Mouse (Mus musculus) large intestine, adult 2 months (tissue): ENCODE results near the gene Hnmt. TPM values are rescaled to one million over a fixed set of nuclear protein-coding genes. Genes with fewer than 3 reads are reported as not detected.
"Not testable (repeated sequence)": the region's sequence is repeated elsewhere in the genome, so short reads cannot be mapped to it uniquely, and the experiment has no call there.

ENCODE experiments used
- DNase-seq: peaks from one replicate; pipeline ENCODE4 v3.0.0-alpha.2; 2012; ENCODE audit warnings: low read depth, low spot score
- WGBS: fragments of 180-500 bp; shearing (Covaris S2); methylation state at CpG from one replicate; pipeline ENCODE4 v1.1.7; 2018; 5-methylcytosine and 5-hydroxymethylcytosine counted together
- polyA plus RNA-seq: library from polyadenylated mRNA; depleted of rRNA; stranded (reverse); fragments of >200 nt; gene quantifications from 2 replicates; pipeline ENCODE4 v1.2.3, GENCODE M21; 2012; rRNA removed

Gene Hnmt
- polyA plus RNA-seq = 0.32 and 0.69 TPM in 2 replicates

DNA sequence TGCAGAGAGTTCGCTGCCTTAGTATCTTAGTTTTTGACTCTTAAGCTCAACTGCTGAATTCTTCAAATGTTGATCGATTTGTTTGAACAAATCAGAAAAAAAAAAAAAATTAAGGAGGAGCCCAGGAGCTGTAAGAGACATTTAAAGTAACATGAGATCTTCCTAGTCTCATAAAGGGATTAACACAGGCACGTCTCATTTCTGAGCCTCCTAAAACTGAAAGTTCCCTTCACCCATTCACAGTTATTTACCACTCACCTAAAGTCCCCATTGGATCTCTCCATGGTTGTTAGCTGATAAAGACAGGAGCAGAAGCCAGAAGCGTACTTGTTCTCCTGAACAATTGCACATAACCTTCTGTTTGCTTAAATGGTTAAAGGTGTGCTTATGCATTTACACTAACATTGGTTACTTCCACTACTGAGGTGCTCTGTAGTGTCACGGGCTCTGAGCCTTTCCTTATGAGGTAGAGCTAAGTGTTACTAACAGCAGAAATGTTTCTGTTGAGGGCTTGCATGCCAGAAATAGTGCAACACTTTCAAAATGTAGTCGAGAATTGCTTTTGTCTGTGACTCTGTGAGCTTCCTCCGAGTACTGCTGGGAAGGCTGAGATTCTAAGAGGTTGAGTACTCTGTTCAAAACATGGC, at the start of gene Hnmt:
Gene Hnmt (minus strand): TSS at position 51 of the 647 bp plus-strand sequence.
- DNase-seq = peak; percentile 3
- WGBS = 13% methylated on average over 7 of the region's 7 CpGs

DNA sequence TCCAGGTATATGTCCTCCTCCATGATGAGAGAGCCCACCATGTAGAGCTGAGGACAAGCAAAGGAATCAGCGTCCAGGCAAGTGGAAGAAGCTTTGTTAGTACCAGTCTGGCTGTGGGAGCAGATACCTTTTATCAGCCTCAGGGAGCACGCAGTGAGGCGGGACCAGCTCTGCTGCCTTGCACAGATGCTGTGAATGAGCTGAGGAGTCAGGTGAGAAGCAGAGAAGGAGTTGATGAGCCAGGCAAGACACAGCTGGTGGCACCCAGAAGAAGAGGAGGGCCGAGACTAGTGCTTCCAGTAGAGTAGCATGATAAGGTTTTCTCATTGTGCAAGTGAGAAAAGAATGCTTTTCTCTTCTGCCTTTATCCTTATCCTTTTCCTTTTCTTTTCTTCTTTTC, 47.3 kb upstream of the Hnmt start, which contains the start of gene Tbpl2:
Gene Tbpl2 (minus strand): TSS at position 101 of the 400 bp plus-strand sequence.
- DNase-seq = no peak
- WGBS = 76% methylated on average over 4 of the region's 4 CpGs

DNA sequence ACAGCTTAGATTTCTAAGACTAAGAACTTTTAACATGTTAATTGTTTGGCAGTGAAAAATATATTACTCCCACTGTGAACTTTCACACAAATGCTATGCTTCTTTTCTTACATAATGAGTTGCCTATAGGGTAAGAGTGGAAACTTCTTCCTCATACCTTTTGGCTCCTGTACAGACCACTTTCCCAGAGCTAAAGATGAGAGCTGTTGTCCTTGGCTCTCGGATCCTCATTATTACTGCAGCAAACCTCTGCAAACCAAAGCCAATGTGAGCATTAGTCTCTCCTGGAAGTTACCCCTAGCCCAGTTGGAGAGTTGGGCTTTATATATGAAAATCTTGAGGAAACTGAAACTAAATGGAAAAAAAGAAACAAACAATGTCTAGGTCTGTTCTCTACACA, 41.7 kb upstream of the Hnmt start:
- WGBS = 29% methylated on average over 1 of the region's 1 CpGs
- no peak for DNase-seq

DNA sequence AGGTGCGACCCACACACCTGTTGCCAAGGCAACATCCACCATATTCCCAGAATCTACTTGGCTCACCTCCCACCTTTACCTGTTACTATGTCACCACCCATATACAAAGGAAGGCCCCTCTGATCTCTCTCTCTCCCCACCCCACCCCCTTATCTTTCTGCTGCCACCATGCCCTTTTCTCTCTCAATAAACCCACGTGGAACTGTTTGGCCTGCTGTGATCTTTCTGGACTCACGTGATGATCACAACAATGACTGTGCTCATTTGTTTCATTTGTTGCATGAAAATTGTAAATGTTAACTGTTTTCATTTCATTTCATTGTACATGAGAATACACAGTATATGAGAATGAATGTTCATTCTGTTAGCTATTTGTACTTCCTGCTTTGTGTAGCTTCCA, 1.3 kb upstream of the Hnmt start:
- 73% methylated on average over 3 of the region's 3 CpGs for WGBS
- DNase-seq = no peak

DNA sequence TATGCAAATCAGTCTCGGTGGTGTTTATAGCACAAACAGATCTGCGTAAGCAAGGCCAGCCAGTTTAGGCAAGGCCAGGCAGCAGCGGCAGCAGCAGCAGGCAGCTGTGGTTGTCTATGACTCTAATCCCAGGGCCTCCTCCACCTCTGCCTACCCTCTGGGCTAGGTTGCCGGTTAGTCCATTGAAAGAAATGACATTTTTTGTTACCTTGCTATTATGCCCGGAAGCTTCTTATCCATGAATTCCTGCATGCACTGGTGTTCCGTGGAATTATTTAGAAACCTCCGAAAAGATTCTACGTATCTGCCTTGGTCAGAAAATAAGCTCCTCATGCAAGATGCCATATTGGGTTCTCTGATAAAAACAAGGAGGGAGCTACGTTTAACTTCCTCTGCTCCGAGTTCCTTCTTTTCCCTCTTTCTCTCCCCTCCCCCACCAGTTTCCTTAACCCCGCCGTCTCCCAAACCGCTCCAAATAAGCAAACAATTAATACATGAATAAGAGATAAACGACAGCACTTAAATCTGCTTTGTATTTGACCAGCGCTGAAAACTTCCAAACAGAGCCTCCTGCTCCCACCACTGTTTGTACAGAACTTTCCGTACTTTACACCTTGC, 605 bp downstream of the Hnmt start:
- 3% methylated on average over 16 of the region's 16 CpGs for WGBS
- DNase-seq = peak; percentile 14

DNA sequence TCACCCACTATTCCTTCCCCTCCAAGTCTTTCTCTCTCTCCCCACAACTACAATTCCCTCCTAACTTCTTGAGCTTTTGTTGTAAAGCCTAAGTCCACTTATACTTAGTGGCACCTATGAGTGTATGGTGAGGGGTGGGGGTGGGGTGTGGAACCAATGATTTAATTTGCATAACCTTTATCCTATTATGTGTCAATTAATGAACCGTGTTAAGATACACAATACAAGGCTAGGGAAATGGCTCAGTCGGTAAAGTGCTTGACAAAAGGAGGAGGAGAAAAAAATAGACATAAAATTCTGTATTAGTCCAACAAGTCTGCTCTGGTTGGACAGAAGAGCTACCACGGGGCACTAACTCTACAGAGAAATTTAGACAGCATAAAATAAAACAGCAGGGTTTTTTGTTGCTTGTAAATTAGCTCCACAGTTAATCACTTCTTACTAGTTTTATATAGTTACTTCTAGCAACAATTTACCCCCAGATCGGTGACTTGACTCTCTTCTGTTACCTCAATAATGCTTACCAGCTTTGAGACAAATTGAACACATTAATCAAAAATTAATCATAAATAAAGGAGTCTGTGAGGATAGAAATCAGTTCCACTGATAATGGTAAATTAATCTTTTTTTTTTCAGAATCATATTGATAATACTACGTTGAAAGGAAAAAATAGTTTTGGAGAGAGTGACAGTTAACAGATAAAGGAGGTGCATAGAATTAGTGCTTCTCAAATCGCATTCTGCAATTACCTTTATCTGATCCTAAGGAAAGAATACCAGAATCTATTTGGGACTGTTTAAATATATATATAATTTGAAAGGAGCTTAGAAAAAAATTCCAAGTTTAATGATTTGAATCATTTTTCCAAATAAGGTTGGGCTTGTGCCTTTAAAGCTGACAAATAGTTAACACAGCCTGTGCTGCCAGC, 1.4 kb downstream of the Hnmt start:
- WGBS = 62% methylated on average over 6 of the region's 6 CpGs

DNA sequence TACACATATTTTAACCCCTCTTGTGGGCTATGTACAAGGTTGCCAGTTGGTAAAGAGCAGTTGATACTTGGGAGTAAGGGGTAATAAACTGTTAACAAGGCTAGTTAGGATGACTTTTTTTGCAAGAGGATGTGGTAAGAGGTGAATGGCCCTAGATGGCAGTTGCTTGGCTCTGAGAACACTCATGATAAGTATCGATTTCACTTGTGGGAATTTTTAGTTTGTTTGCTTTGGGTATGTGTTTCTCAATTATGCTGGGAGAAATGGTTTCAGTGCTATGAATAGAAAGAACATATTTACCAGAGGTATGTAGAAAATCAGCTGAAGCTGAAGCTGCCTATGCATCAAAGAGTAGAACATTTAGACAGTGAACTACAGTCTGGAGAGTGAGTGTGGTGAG, 6.3 kb downstream of the Hnmt start:
- 62% methylated on average over 1 of the region's 1 CpGs for WGBS
- DNase-seq = no peak

More for the DNA sequence above, 1.4 kb downstream of the Hnmt start:
- no peak for DNase-seq

DNA sequence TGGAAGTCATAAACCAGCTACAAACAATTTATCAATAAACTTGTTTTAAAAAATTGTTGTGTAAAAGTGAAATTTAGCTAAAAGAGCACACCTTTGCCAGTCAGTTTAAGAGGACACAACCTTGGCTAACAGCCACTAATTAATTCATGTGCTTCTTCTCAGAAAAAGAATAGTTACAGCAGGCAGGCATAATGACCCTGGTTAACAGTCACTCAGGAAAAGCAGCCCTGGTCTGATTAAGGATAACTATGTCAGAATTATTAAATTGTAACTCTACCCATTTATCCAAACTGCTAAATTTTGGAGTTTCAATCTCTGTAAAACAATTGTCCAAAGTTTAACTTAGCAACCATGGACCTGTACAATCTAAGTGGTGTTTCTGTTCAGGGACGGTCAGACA, 8.7 kb downstream of the Hnmt start:
- WGBS = 88% methylated on average over 1 of the region's 1 CpGs
- no peak for DNase-seq

DNA sequence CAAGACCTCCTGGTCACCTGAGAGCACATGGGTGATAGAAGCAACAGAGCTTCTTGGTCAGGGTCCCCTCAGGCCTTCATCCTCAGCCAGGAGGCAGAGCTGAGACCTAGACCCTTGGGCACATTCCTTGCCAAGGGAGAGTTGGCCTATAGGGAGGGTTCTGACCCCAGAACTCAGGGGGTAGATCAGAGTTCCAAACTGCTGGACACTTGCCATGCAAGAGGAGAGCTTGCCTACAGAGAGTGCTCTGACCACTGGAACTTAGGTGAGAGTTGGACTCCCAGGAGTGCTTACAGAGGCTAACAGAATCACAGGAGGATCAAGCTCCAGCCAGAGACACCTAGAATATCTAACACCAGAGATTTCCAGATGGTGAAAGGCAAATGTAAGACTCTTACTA, 29.8 kb downstream of the Hnmt start:
- not testable (repeated sequence) for DNase-seq

DNA sequence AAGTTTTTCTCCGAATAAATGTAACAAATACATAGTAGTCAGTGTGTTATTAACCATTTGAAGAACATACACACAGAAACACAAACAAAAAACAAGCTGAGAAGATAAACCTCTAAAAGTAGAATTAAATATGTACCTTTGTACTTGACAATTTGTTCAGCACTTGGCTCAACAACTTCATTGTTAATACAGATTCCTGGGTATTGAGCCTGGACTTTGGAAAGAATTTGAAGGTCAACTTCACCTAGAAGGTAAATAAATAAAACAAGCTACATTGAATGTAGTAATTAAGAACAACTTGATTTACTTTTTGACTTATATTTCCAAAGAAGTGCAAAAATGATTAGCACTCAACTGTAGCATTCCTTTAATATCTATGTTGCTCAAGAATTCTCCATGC, 30.2 kb downstream of the Hnmt start:
- no peak for DNase-seq
- 77% methylated on average over 1 of the region's 1 CpGs for WGBS

DNA sequence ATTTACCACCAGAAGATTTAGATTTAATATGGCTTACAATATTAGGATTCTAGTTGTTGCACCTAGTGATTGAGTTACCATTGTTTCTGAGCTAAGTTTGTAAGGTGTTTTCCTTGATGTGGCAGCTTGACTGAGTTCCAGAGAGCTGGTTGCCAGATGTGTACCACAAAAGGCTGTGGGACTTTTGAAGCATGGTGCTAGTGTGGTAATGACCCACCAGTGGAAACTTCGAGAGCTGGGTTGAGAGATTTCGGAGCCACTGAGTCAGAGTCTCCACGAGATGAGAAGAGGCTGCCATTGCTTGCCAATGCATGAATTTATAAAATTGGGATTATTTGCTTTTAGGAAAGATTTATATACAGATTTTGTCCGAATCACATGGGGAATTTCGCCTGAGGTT, 34.2 kb downstream of the Hnmt start:
- 86% methylated on average over 5 of the region's 5 CpGs for WGBS
- DNase-seq = no peak

DNA sequence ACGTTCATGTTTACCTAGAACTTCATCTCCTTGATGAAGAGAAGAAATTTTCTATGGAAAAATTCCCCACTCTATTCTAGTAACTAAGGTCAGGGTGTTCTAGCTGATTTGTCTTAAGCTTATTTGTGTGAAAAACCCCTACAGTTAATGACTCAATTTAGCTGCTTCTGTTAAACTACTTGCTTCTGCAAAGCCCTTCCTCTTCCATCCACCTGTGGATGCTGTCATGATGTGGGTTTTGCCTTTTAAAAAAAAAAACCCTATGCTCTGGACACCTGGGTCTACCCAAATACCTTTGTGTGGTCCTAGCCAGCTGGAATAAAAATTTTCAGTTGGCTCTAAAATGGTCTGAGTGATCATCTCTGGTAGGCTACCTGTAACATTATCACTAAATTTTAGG, 49.9 kb downstream of the Hnmt start:
- 43% methylated on average over 1 of the region's 1 CpGs for WGBS
- no peak for DNase-seq

DNA sequence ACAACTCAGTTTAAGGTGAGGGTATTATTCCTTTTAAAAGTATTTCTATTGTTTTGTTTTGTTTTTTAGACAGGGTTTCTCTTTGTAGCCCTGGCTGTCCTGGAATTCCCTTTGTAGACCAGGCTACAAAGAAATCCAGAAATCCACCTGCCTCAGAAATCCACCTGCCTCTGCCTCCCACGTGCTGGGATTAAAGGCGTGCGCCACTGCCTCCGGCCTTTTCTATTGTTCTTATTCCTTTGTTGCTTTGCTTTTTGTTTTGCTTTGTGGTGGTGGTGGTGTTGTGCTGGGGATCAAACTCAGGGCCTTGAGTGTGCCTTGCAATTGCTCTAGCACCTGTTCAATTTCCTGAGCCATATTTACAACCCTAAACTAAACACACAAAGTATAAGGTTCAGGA, 50.4 kb downstream of the Hnmt start:
- WGBS = 90% methylated on average over 4 of the region's 4 CpGs

DNA sequence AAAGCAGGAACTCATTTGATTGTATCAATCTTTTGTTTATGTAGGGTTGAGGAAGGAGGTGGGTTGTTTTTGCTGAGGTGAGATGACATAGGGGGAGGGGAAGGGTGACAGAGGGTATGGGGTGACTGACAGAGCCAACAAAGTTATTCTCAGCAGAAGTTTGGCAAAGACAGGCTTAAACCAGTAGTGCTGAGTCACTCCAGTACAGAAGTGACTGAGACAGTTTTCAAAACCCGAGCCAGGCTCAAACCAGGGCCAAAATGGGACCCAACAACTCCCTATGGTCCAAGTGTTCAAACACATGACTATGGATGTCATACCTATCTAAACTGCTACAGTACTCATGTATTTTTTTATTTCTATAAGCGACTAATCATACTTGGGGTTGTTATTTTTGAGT, 52.4 kb downstream of the Hnmt start:
- 62% methylated on average over 2 of the region's 2 CpGs for WGBS
- no peak for DNase-seq

More for the DNA sequence above, 50.4 kb downstream of the Hnmt start:
- no peak for DNase-seq

DNA sequence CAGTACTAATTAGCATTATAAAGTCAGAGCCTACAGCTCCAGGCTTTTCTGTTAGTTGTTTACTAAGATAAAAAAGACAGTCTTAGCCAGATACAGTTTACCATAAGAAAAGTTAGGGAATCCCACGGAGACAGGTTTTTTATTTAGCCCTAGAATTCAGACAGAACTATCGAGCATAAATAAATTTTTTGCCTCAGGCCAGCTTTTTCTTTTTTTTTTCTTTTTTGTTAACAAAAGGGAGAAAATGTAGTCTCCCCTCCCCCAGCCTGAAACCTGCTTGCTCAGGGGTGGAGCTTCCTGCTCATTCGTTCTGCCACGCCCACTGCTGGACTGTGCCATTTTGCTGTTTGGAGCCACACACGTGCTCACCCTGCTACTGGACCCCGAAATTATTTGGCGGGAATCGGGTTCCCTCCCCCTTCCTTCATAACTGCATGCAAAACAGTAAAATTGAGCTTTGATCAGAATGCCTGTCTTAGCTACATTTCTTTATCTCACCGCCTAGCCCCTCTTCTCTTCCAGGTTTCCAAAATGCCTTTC, 59.1 kb downstream of the Hnmt start:
- not testable (repeated sequence) for DNase-seq
- WGBS = 81% methylated on average over 9 of the region's 9 CpGs

DNA sequence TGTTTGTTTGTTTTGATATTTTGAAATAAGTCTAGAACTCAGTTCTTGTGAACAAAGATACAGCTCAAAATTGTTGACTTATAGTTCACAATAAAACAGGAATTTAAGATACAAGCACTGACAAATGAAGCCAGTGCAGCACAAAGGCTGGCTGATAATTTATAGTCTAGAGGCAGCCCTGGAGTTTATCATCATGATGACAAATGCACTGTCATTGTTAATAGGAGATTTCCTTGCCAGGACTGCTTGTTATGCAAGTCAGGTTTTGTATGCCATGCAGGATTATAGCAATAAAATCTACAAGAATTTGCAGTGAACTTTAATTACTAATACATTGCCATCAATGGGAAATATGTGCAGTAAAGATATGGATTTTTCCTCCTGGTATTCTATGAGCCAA, 61.9 kb downstream of the Hnmt start:
- DNase-seq = no peak

DNA sequence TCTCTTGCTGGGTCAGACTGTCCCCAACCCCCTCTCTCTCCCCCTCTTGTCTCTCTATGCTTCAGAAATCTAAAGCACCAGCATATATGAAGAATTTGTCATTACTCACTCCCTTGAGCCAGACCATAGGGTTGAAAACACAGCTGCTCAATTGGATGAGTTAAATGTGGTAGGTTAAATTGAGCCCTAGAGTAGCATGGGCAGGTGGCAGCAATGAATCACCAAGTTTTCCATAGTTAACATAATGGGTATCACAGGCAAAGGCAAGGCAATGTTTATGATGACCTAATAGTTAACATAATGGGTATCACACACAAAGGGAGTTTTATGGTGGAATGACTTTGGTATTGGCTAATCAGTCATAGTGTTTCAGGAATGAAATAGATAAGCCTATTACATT, 65.9 kb downstream of the Hnmt start:
- DNase-seq = no peak

DNA sequence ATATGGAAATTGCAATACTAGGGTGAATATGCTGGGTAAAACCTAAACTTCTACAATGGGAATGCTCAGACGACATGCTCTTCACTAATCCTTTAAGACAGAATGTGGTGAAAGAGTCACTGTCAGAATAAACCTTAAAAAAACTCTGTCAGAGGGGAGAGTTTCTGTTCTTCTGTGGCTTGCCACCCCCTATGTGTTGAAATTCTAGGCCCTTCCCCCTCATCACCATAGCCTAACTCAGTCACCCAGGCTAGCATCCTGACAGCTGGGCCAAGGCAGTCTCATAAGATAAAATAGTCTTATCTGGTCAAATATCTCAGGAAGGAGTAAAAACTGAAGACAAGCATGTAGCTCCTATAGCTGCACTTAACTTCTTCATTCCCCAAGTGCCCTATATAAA, 66.3 kb downstream of the Hnmt start:
- no peak for DNase-seq
- 65% methylated on average over 1 of the region's 1 CpGs for WGBS

DNA sequence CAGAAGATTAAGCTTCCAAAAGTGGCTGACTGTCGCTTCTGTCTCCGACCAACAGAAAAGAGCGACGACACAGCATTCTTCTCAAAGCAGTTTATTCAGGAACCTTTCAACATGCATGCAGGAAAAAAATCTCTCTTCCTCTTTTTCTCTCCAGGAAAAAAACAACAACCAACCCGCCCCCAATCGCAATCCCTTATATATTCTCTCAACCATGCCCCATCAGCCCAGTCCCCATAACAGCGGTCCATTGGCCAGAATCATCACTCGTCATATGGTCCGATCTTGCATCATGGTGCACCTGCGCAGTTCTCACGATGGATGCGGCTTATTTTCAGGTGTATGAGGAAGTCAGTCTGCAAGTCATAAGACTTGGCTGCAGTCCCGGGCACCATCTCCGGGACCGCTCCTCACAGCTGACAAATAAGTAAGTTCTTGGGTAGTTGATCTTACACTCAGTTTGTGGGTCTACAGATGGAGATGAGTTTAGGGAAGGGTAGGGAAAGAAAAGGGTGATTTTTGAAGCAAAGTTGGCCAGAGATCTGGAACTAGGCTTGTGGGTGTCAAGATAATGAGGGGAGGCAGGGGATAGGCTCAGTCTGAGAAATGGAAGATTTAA, 88.4 kb downstream of the Hnmt start:
- WGBS = 93% methylated on average over 15 of the region's 15 CpGs
- DNase-seq = not testable (repeated sequence)
